Mouse (Mus musculus) duodenum, adult 2 months (tissue): ENCODE results near the gene CT030661.1. TPM values are rescaled to one million over a fixed set of nuclear protein-coding genes. Genes with fewer than 3 reads are reported as not detected.

Source experiments
- polyA plus RNA-seq: library from polyadenylated mRNA; depleted of rRNA; stranded (reverse); fragments of >200 nt; gene quantifications from 2 replicates; pipeline ENCODE4 v1.2.3, GENCODE M21; 2012; ENCODE audit warnings: low replicate concordance; rRNA removed

CT030661.1 gene
- polyA plus RNA-seq: 0.06 and 0.11 TPM in 2 replicates

GRCm38 (mm10) chr17:22314730-22315226 is at the start of gene CT030661.1:
Gene CT030661.1, minus strand, starts transcription at chr17:22314837.

GRCm38 (mm10) chr17:22361101-22361781 is 46.6 kb upstream of the CT030661.1 start, which contains the start of the genes Zfp944 and Zfp758:
Gene Zfp944, minus strand, starts transcription at chr17:22361400.
Gene Zfp758, plus strand, starts transcription at chr17:22361453.

Other genes starting within 250 kb of the CT030661.1 start
- gene Zfp947, start 148.6 kb downstream of the CT030661.1 start, polyA plus RNA-seq: not detected in 2 replicates
- 0.02 TPM in 1 of 2 replicates, not detected in the other for gene Zfp994, start 89.2 kb downstream of the CT030661.1 start, polyA plus RNA-seq
- gene Zfp944, start 46.6 kb upstream of the CT030661.1 start, polyA plus RNA-seq: 2.4 and 3.0 TPM in 2 replicates
- gene Zfp758, start 46.6 kb upstream of the CT030661.1 start, polyA plus RNA-seq: 0.06 and 0.29 TPM in 2 replicates
- 1.6 and 4.8 TPM in 2 replicates for gene Zfp946, start 109.4 kb upstream of the CT030661.1 start, polyA plus RNA-seq